Mouse (Mus musculus) G1E (cell line): ENCODE measurements around the gene Hspb9. TPM values are rescaled to one million over a fixed set of nuclear protein-coding genes. Genes with fewer than 3 reads are reported as not detected.

Experiments
- ATAC-seq: 2 replicates; pipeline ENCODE4 v1.8.0; 2016; ENCODE audit warnings: mild to moderate bottlenecking; ENCODE audit not compliant: insufficient number of reproducible peaks, poor library complexity, low FRiP score, severe bottlenecking; ENCODE audit errors: extremely low read depth
- DNase-seq: peaks from one replicate; pipeline ENCODE4 v3.0.0; 2012; ENCODE audit warnings: low spot score
- H3K27me3 ChIP-seq: 2 replicates; pipeline ENCODE4 v1.6.1; 2012; ENCODE audit warnings: mild to moderate bottlenecking, low read length, inconsistent platforms; ENCODE audit not compliant: insufficient read depth
- H3K36me3 ChIP-seq: replicated peaks from 2 replicates; pipeline ENCODE3; 2012; ENCODE audit warnings: mild to moderate bottlenecking, inconsistent platforms
- H3K4me1 ChIP-seq: 2 replicates; pipeline ENCODE4 v1.6.1; 2012; ENCODE audit warnings: low read depth, low read length, inconsistent platforms, mixed read lengths; ENCODE audit not compliant: insufficient read depth
- H3K4me3 ChIP-seq: 2 replicates; pipeline ENCODE4 v1.5.1; 2012; ENCODE audit warnings: low read depth, mild to moderate bottlenecking, inconsistent platforms, low read length, moderate library complexity, mixed read lengths
- H3K9me3 ChIP-seq: replicated peaks from 2 replicates; pipeline ENCODE4 v1.6.1; 2012; ENCODE audit warnings: inconsistent platforms
- CTCF ChIP-seq: IDR thresholded peaks from 2 replicates; pipeline ENCODE4 v1.5.1; 2012; ENCODE audit warnings: low read depth, low read length, inconsistent platforms, mixed read lengths
- GATA1 ChIP-seq: IDR thresholded peaks from 2 replicates; pipeline ENCODE4 v1.6.1; 2012; ENCODE audit warnings: borderline replicate concordance, low read length, inconsistent platforms, mixed read lengths
- GATA2 ChIP-seq: IDR thresholded peaks from 2 replicates; pipeline ENCODE4 v1.6.1; 2012; ENCODE audit warnings: low read depth, low read length, inconsistent platforms, borderline replicate concordance
- POLR2AphosphoS5 ChIP-seq: IDR thresholded peaks from 2 replicates; pipeline ENCODE4 v1.6.1; 2012; ENCODE audit warnings: low read depth, low read length, inconsistent platforms; ENCODE audit not compliant: insufficient replicate concordance
- TAL1 ChIP-seq: conservative IDR thresholded peaks from 2 replicates; pipeline ENCODE4 v1.6.1; 2012; ENCODE audit warnings: low read depth, low read length, inconsistent platforms, mixed read lengths
- polyA plus RNA-seq: library from polyadenylated mRNA; stranded (reverse); fragments of >175 nt; gene quantifications from 2 replicates; pipeline ENCODE4 v1.2.3, GENCODE M21; 2012
- total RNA-seq, 2 experiments: library from RNA; stranded (forward) in 1 of 2; stranded (reverse) in 1 of 2; fragments of 200-1000 nt in 1 of 2; fragments of >200 nt in 1 of 2; fragmentation: Nextera tagmentation in 1 of 2; gene quantifications; 2 replicates each; pipeline ENCODE4 v1.2.3; 2014 to 2017

Hspb9 gene
- total and polyA plus RNA-seq, 3 experiments = 0.22 to 2.4 (median 0.55) TPM

DNA sequence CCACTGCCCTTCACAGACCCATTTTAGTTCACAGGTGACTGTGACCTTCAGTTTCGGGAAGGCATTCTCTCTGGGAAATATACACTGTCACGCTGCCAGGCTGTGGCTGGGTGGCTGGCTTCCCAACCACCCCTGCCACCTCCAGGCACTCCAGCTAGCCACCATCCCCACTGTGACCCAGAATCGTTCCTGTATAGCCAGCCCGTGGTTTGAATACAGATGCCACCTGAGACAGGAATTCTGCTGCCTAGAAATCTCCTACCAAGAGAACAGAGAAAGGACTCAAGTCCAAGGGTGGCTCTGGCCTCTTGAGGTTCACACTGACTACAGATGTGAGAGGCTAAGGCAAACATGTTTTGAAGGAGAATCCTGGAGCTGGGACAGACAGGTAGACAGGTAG lies 5.2 kb downstream of the Hspb9 start:
- TF ChIP-seq TAL1 = no peak
- TF ChIP-seq POLR2AphosphoS5 = no peak
- no peak for TF ChIP-seq GATA2
- no peak for TF ChIP-seq GATA1
- no peak for TF ChIP-seq CTCF
- ATAC-seq (no peak), DNase-seq (no peak)
- H3K9me3 ChIP-seq = no peaks in the 10 kb centered on the region
- H3K4me3 ChIP-seq = no peak overlapping the region
- H3K4me1 ChIP-seq = peaks cover 83% of the 10 kb centered on the region
- H3K36me3 ChIP-seq = peaks cover 93% of the 10 kb centered on the region
- no peaks in the 10 kb centered on the region for H3K27me3 ChIP-seq

DNA sequence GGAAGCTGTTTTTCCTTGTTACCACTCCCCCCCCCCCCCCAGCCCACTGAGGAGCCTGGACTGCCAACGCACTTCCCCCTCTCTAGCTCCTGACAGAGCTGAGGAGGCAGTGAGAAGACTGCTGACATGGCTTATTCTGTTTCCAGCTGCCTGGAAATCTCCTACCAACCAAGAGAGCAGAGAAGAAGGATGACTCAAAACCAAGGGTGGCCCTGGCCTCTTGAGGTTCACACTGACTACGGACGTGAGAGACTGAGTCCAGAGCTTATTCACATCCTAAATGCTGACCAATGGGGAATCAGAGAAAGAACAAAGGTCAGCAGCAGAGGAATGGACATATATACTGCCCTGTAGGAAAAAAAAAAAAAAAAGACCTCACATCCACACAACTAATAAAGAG lies 5.7 kb downstream of the Hspb9 start:
- Histone ChIP-seq H3K4me3 (no peak overlapping the region), H3K27me3 (no peaks in the 10 kb centered on the region), H3K36me3 (peaks cover 92% of the 10 kb centered on the region), H3K4me1 (peaks cover 83% of the 10 kb centered on the region), H3K9me3 (no peaks in the 10 kb centered on the region)
- no peak for TF ChIP-seq GATA2
- TF ChIP-seq GATA1 = no peak
- no peak for TF ChIP-seq POLR2AphosphoS5
- TF ChIP-seq CTCF = no peak
- TF ChIP-seq TAL1 = no peak
- ATAC-seq (no peak), DNase-seq (no peak)

DNA sequence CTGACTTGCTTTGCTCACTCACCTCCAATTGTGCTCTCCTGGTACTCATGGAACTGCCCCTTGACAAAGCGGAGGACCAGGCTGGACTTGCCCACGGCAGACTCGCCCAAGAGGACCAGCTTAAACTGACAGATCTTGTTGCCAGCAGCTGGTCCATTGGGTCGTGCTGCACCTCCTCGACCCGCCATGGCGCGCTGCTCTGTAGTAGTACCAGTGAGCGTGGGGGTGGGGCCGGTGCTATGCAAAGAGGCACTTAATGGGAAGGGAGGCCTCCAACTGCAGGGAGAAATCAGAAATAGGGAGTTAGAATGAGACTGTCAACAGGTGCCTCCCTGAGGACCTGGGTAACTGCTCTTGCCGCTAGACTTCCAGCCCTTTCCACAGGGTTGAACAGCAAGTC lies 6.2 kb downstream of the Hspb9 start:
- Histone ChIP-seq H3K36me3 (peaks cover 92% of the 10 kb centered on the region), H3K27me3 (no peaks in the 10 kb centered on the region), H3K4me3 (0 out of 2 replicates have a peak overlapping the region, but pooled peaks have one; percentile 2), H3K9me3 (no peaks in the 10 kb centered on the region), H3K4me1 (peaks cover 84% of the 10 kb centered on the region)
- DNase-seq = no peak
- no peak for TF ChIP-seq GATA1
- no peak for TF ChIP-seq CTCF
- TF ChIP-seq GATA2 = no peak
- no peak for TF ChIP-seq POLR2AphosphoS5
- TF ChIP-seq TAL1 = no peak
- ATAC-seq = no peak

DNA sequence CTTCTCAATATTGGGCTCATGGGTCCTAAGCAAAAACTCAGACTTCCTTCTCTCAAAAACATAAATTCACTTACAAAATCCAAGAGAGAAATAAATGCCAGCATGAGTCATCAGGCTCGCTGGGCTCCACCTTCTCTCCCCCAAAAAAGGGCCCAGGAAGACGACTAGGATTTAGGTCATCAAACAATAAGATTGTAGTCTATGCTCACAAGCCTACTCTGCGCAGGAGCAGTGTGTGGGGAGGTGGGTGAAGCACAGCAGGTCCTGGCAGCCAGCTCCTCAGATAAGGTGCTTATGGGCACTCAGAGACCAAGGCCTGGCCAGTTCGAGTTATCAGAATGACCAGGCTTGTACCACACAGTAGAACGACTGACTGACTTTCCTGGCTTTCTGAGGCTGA lies 6.7 kb downstream of the Hspb9 start:
- H3K4me1 ChIP-seq = peaks cover 84% of the 10 kb centered on the region
- ATAC-seq (no peak), DNase-seq (no peak)
- H3K27me3 ChIP-seq = no peaks in the 10 kb centered on the region
- TF ChIP-seq POLR2AphosphoS5 = no peak
- no peak for TF ChIP-seq GATA2
- no peak for TF ChIP-seq TAL1
- no peak for TF ChIP-seq GATA1
- no peak for TF ChIP-seq CTCF
- no peaks in the 10 kb centered on the region for H3K9me3 ChIP-seq
- no peak overlapping the region; the same call in 1 of the 2 replicates for H3K4me3 ChIP-seq
- peaks cover 92% of the 10 kb centered on the region for H3K36me3 ChIP-seq

DNA sequence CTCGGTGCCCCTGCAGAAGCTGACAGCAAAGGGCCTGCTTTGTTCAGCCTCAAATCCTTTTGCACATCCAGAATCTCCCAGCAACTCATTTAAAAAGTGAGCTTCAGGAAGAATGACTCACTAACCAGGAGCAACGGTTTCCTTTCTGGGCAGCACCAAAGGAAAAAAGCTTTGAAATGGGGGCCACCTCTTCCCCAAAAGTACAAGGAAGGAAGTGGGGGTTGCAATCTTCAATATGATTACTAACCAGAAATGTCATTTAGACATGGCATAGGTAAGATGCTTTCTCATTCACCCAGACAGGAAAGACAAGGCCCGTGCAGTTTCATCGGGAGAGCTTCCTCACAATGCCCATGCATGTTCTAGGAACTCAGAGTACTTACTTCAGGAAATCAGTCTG lies 7.6 kb downstream of the Hspb9 start:
- Histone ChIP-seq H3K4me1 (peaks cover 84% of the 10 kb centered on the region), H3K36me3 (peaks cover 89% of the 10 kb centered on the region), H3K4me3 (peak overlapping the region; percentile 20; the same call in 1 of the 2 replicates), H3K27me3 (no peaks in the 10 kb centered on the region), H3K9me3 (no peaks in the 10 kb centered on the region)
- DNase-seq (no peak), ATAC-seq (no peak)
- TF ChIP-seq GATA2 (no peak), GATA1 (no peak), POLR2AphosphoS5 (no peak), CTCF (no peak), TAL1 (no peak)

DNA sequence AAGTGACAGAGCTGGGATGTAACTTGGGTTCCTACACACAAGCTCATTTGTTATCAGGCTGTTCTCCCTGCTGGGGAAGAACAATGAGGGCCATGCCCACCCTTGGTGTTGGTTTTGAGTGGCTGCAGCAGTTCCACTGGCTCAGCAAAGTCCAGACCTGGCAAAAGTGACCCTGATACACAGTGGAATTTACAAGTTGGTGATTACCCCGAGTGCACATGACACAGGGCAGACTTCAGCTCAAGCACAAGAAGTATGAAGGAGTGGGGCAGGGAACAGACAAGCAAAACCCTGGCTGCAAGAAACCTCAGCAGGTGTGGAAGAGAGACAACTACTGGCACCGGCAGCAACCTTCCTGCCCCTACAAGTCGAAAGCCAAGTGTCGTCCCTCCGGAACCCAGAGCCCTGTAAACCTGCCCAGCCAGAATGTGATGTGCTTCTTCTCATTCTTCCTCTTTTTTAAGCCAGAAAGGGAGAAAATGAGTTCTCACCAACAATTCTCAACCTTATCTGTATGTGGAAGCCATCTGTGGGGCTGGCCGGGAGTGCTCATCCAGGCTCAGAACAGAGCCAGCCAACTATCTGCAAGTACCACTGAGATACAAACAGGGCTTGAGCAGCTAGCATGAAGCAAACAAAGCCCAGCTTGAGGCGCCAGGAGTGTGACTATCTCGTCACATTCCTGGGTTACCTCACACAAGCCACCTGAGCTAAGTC lies 8.3 kb downstream of the Hspb9 start:
- TF ChIP-seq GATA2 (no peak), TAL1 (peak; percentile 53), POLR2AphosphoS5 (no peak)
- Histone ChIP-seq H3K27me3 (no peaks in the 10 kb centered on the region), H3K4me3 (peak overlapping the region; percentile 58; the same call in 1 of the 2 replicates), H3K4me1 (peaks cover 78% of the 10 kb centered on the region), H3K36me3 (peaks cover 83% of the 10 kb centered on the region), H3K9me3 (no peaks in the 10 kb centered on the region)
- DNase-seq = peak; percentile 69
- ATAC-seq = peak; percentile 67
